Mouse (Mus musculus): Measurements from ENCODE around the gene Inf2. TPM values are rescaled to one million over a fixed set of nuclear protein-coding genes. Genes with fewer than 3 reads are reported as not detected.

Inf2 gene
- polyA plus RNA-seq, 1 experiment: 30.8 TPM

- Histone ChIP-seq H3K27ac (ENCODE audit: insufficient read depth, low read depth, low read length) (no peak overlapping the region), H3K4me3 (ENCODE audit: insufficient read depth, low read length) (no peak overlapping the region), H3K4me1 (ENCODE audit: control insufficient read depth, insufficient read depth, low read length) (peaks cover 6% of the 10 kb centered on the region; the same call in 1 of the 2 replicates)
- TF ChIP-seq CTCF (IDR thresholded peaks at IDR 0.05; ENCODE audit: low read depth, low read length) (no peak), POLR2A (IDR thresholded peaks at IDR 0.05; ENCODE audit: borderline replicate concordance, low read depth, low read length) (no peak)
Measured at GRCm38 (mm10) chr12:112604022-112604421, 15.4 kb downstream of the Inf2 start.

DNA sequence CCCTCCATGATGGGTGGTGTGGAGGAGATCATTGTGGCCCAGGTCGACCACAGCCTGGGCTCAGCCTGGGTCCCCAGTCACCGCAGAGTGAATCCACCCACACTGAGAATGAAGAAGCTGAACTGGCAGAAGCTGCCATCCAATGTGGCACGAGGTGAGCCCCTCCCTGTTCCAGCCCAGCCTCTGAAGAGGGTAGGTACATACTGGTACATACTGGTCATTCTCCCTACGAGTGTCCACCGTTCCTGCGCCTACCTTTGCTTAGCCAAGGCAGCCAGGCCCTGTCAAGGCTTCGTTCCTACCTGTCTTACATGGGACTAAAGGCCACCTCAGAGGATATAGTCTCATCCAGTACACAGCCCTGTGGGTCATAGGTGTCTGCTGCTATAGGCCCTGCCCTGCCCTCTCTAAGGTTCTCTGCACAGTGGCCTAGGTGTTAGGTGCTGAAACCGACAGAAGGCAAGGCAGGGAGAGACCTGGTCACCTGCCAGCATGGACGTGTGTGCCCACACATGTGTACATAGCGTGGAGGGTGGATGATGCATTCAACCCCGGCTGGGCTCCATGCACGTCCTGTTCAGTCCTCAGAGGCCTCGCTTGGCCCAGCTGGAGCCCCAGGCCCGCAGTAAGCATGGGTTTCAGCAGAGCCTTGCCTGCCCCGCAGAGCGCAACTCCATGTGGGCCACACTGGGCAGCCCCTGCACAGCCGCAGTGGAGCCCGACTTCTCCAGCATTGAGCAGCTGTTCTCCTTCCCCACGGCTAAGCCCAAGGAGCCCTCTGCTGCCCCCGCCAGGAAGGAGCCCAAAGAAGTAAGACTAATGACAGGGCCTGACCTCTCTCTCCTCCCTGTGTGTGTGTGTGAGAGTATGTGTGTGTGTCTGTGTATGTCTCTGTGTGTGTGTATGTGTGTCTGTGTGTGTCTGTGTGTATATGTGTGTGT, 16.4 kb downstream of the Inf2 start:
- H3K4me1 ChIP-seq (ENCODE audit: control insufficient read depth, insufficient read depth, low read length): no peaks in the 10 kb centered on the region
- no peak overlapping the region for H3K4me3 ChIP-seq (ENCODE audit: insufficient read depth, low read length)
- TF ChIP-seq POLR2A (IDR thresholded peaks at IDR 0.05; ENCODE audit: borderline replicate concordance, low read depth, low read length) (no peak), CTCF (IDR thresholded peaks at IDR 0.05; ENCODE audit: low read depth, low read length) (no peak)
- no peak overlapping the region for H3K27ac ChIP-seq (ENCODE audit: insufficient read depth, low read depth, low read length)

DNA sequence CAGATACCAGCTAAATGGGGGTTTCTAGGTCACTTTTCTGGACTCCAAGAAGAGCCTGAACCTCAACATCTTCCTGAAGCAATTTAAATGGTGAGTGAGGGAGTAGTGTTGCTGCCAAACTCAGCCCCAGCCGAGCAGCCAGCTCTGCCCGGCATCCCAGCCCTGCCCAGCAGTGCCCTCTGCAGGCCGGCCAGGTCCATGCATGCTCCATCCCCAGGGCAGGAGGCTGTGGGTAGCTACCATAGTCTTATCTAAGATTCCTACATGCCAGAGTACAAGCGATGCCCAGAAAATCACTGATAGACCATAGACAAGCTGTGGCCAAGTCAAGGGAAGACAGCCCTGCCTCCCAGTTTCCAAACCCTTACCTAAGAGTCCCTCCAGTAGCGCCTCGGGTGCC, 17.2 kb downstream of the Inf2 start:
- Histone ChIP-seq H3K27ac (ENCODE audit: insufficient read depth, low read depth, low read length) (no peak overlapping the region), H3K4me3 (ENCODE audit: insufficient read depth, low read length) (no peak overlapping the region), H3K4me1 (ENCODE audit: control insufficient read depth, insufficient read depth, low read length) (no peaks in the 10 kb centered on the region)
- TF ChIP-seq CTCF (IDR thresholded peaks at IDR 0.05; ENCODE audit: low read depth, low read length): peak; percentile 77
- no peak for TF ChIP-seq POLR2A (IDR thresholded peaks at IDR 0.05; ENCODE audit: borderline replicate concordance, low read depth, low read length)

GRCm38 (mm10) chr12:112606998-112607397, 18.4 kb downstream of the Inf2 start:
- Histone ChIP-seq H3K4me1 (ENCODE audit: control insufficient read depth, insufficient read depth, low read length) (no peaks in the 10 kb centered on the region), H3K27ac (ENCODE audit: insufficient read depth, low read depth, low read length) (no peak overlapping the region), H3K4me3 (ENCODE audit: insufficient read depth, low read length) (no peak overlapping the region)
- TF ChIP-seq POLR2A (IDR thresholded peaks at IDR 0.05; ENCODE audit: borderline replicate concordance, low read depth, low read length): no peak
- no peak for TF ChIP-seq CTCF (IDR thresholded peaks at IDR 0.05; ENCODE audit: low read depth, low read length)

GRCm38 (mm10) chr12:112609031-112609430, 20.4 kb downstream of the Inf2 start:
- H3K27ac ChIP-seq (ENCODE audit: insufficient read depth, low read depth, low read length): no peak overlapping the region
- H3K4me1 ChIP-seq (ENCODE audit: control insufficient read depth, insufficient read depth, low read length): no peaks in the 10 kb centered on the region
- no peak for TF ChIP-seq POLR2A (IDR thresholded peaks at IDR 0.05; ENCODE audit: borderline replicate concordance, low read depth, low read length)
- no peak for TF ChIP-seq CTCF (IDR thresholded peaks at IDR 0.05; ENCODE audit: low read depth, low read length)
- no peak overlapping the region for H3K4me3 ChIP-seq (ENCODE audit: insufficient read depth, low read length)

GRCm38 (mm10) chr12:112616668-112617067, 28.1 kb downstream of the Inf2 start:
- TF ChIP-seq POLR2A (IDR thresholded peaks at IDR 0.05; ENCODE audit: borderline replicate concordance, low read depth, low read length) (no peak), CTCF (IDR thresholded peaks at IDR 0.05; ENCODE audit: low read depth, low read length) (no peak)
- peak overlapping the region; percentile 57 for H3K27ac ChIP-seq (ENCODE audit: insufficient read depth, low read depth, low read length)
- no peak overlapping the region for H3K4me3 ChIP-seq (ENCODE audit: insufficient read depth, low read length)
- H3K4me1 ChIP-seq (ENCODE audit: control insufficient read depth, insufficient read depth, low read length): peaks cover 48% of the 10 kb centered on the region

DNA sequence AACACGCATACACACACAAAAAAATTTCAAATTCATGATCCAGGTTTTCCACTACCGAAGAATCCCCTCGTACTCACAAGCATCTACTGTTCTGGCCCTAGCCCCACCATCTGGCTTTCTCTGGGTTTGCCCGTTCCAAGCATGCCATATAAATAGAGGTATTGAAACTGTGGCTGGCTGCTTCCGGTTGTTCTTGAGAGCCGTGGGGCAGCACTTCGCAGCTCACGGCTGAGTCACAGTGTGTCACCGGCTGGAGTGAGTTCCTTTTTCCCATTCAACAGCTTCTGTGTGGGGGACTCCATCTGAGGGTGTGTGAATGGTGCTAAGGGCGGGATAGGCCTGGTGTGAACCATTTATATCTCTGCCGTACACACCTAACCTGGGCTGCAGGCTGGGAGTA, 28.6 kb downstream of the Inf2 start:
- Histone ChIP-seq H3K4me1 (ENCODE audit: control insufficient read depth, insufficient read depth, low read length) (peaks cover 53% of the 10 kb centered on the region), H3K27ac (ENCODE audit: insufficient read depth, low read depth, low read length) (peak overlapping the region; percentile 81), H3K4me3 (ENCODE audit: insufficient read depth, low read length) (no peak overlapping the region)
- TF ChIP-seq POLR2A (IDR thresholded peaks at IDR 0.05; ENCODE audit: borderline replicate concordance, low read depth, low read length) (no peak), CTCF (IDR thresholded peaks at IDR 0.05; ENCODE audit: low read depth, low read length) (no peak)

- H3K4me1 ChIP-seq (ENCODE audit: control insufficient read depth, insufficient read depth, low read length): peaks cover 54% of the 10 kb centered on the region
- H3K4me3 ChIP-seq (ENCODE audit: insufficient read depth, low read length): no peak overlapping the region
- TF ChIP-seq POLR2A (IDR thresholded peaks at IDR 0.05; ENCODE audit: borderline replicate concordance, low read depth, low read length): no peak
- peak; percentile 34; the same call in 1 of the 2 replicates for TF ChIP-seq CTCF (IDR thresholded peaks at IDR 0.05; ENCODE audit: low read depth, low read length)
- H3K27ac ChIP-seq (ENCODE audit: insufficient read depth, low read depth, low read length): peak overlapping the region; percentile 81
Measured at GRCm38 (mm10) chr12:112617898-112618380, 29.4 kb downstream of the Inf2 start.

DNA sequence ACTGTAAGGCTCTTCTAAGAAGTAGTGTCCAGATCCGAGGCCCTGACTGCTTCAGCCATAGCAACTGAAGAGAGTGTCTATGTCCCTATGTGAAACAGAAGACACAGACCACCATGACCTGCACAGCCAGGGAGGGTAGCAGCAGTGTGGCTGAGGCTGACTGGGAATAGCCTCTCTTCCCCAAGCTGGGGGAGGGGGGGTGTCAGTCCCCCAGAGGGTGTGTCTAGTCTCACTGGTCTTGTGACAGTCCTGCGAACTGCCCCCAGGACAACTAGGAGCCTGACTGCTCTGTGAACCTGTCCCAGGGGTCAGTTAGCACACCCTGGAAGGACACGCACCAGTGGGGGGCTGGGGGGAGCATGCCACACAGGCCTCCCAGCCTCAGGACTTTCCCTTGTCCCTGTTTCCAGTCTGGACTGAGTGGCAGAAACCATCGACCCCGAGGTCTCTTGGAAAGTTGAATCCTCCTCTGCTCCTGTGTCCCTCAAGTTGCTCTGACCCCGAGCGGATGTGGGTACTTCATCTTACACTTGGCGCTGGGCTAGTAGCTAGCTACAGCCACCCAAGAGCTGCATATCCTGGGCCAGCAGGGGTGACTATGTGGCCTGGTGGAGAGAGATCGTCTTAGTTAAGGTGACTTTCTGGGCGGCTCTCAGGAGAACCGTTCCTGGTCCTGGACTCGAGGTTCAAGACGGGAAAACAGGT, 30.5 kb downstream of the Inf2 start:
- Histone ChIP-seq H3K4me1 (ENCODE audit: control insufficient read depth, insufficient read depth, low read length) (peaks cover 54% of the 10 kb centered on the region), H3K27ac (ENCODE audit: insufficient read depth, low read depth, low read length) (peak overlapping the region; percentile 61), H3K4me3 (ENCODE audit: insufficient read depth, low read length) (peak overlapping the region; percentile 66)
- TF ChIP-seq POLR2A (IDR thresholded peaks at IDR 0.05; ENCODE audit: borderline replicate concordance, low read depth, low read length) (no peak), CTCF (IDR thresholded peaks at IDR 0.05; ENCODE audit: low read depth, low read length) (no peak)
